Comparison of ENCODE assay signal across 33 mouse cellular contexts in the genomic region with DNA sequence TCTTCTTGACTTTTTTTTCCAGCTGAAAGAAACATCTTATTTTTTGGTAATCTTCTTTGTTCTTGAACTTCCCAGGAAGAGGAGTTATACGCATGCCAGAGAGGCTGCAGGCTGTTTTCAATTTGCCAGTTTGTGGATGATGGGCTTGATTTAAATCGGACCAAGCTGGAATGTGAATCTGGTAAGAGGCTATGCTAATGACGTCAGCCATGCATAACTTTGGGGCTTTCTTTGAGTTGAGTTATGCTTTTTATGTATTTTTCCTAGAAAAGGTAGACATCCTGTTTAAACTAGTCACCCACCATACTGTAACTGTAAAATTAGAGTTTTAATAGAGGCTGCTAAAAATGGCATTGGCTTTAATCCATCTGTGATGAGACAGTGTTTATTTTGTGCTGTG. TPM values are rescaled to one million over a fixed set of nuclear protein-coding genes. Genes with fewer than 3 reads are reported as not detected.
DNase-seq lines count a peak whose midpoint lies in the region; ATAC-seq and TF ChIP-seq lines count a peak whose summit lies in the region.
"Had no signal": no experiment of that assay in that cellular context is flagged by ENCODE, and none has a peak within 500 bp of the region (broad histone marks: within the 10 kb centered on the region; RNA-seq: fewer than 3 reads in every experiment).

No protein-coding gene starts in this region.

- no peaks in the 10 kb centered on the region; the same call in none of the 2 replicates for H3K36me3 ChIP-seq in embryonic facial prominence, embryonic 11.5 days (replicated peaks; ENCODE audit: control insufficient read depth, insufficient read depth, low read depth, low read length)
- peaks cover 13% of the 10 kb centered on the region for H3K36me3 ChIP-seq in stomach, postnatal 0 days (ENCODE audit: control insufficient read depth, insufficient read depth, low read length)

- intact Hi-C loops in left cerebral cortex, postnatal 10 days (cut with DNase I), result loop anchor here (5.0 to 10.0 kb wide), 2 partner anchors 52 to 159 kb away; no protein-coding TSS in a partner anchor

- TF ChIP-seq CTCF in stomach, postnatal 0 days (IDR thresholded peaks at IDR 0.05; ENCODE audit: low read depth), result no peak

- DNase-seq in 3T3-L1 (ENCODE audit: low read depth, low spot score), result peak; percentile 63
- DNase-seq in Muller cell, postnatal 12 days (ENCODE audit: inconsistent ontology term), result peak; percentile 66
- peak; percentile 87 for DNase-seq in embryonic facial prominence, embryonic 11.5 days (ENCODE audit: low spot score)
- peak; percentile 55 for DNase-seq in forelimb bud, embryonic 11.5 days (ENCODE audit: low read depth, low spot score)
- no peak for DNase-seq in thymus, postnatal 0 days (ENCODE audit: low spot score)
- DNase-seq in urinary bladder, postnatal 10 days (ENCODE audit: low spot score), result no peak
- no peak for DNase-seq in stomach, postnatal 0 days (ENCODE audit: low spot score)
- no peak for DNase-seq in left cerebral cortex, postnatal 10 days (ENCODE audit: extremely low spot score in 1 of 2, low spot score in 2 of 2)
- DNase-seq: adrenal gland, postnatal 25 days; cerebellum, adult 8-10 months; cerebellum, postnatal 36 days; gastrocnemius, postnatal 10 days; heart, postnatal 10 days; kidney, adult 9 months; kidney, postnatal 36 days; liver, postnatal 0 days; lung, postnatal 10 days; midbrain, embryonic 14.5 days; right cerebral cortex, postnatal 14 days; thymus, adult 18-20 months had no signal

- no peak overlapping the region for H3K4me3 ChIP-seq in embryonic facial prominence, embryonic 11.5 days (ENCODE audit: low read depth, low read length)
- H3K4me3 ChIP-seq in stomach, postnatal 0 days (ENCODE audit: low read depth, low read length), result no peak overlapping the region
- H3K4me3 ChIP-seq: erythroblast, embryonic 14.5 days; forebrain, embryonic 13.5 days; heart, embryonic 12.5 days; neural tube, embryonic 12.5 days had no signal

- ATAC-seq in embryonic facial prominence, embryonic 11.5 days (replicated peaks; ENCODE audit: insufficient number of reproducible peaks, low FRiP score, low TSS enrichment, low read depth), result no peak
- ATAC-seq in stomach, postnatal 0 days (ENCODE audit: low FRiP score, low TSS enrichment), result no peak
- ATAC-seq: forebrain, embryonic 13.5 days; hindbrain, postnatal 0 days; intestine, embryonic 16.5 days; liver, postnatal 0 days had no signal

- H3K27me3 ChIP-seq in embryonic facial prominence, embryonic 11.5 days (ENCODE audit: control insufficient read depth, insufficient read depth, low read length), result no peaks in the 10 kb centered on the region
- no peaks in the 10 kb centered on the region for H3K27me3 ChIP-seq in stomach, postnatal 0 days (ENCODE audit: control insufficient read depth, insufficient read depth, low read length)
- H3K27me3 ChIP-seq: forebrain, embryonic 13.5 days; heart, embryonic 12.5 days; neural tube, embryonic 12.5 days had no signal

- H3K27ac ChIP-seq in embryonic facial prominence, embryonic 11.5 days (replicated peaks; ENCODE audit: low read depth, low read length), result no peak overlapping the region
- no peak overlapping the region for H3K27ac ChIP-seq in stomach, postnatal 0 days (replicated peaks)
- H3K27ac ChIP-seq: forebrain, embryonic 13.5 days; hindbrain, postnatal 0 days; neural tube, embryonic 12.5 days had no signal

- H3K9me3 ChIP-seq in embryonic facial prominence, embryonic 11.5 days (replicated peaks; ENCODE audit: control insufficient read depth, low read length), result no peaks in the 10 kb centered on the region
- no peaks in the 10 kb centered on the region for H3K9me3 ChIP-seq in stomach, postnatal 0 days (ENCODE audit: control insufficient read depth, low read length)
- H3K9me3 ChIP-seq: forebrain, embryonic 13.5 days; heart, embryonic 12.5 days; neural tube, embryonic 12.5 days had no signal

- H3K4me1 ChIP-seq in embryonic facial prominence, embryonic 11.5 days (ENCODE audit: control insufficient read depth, insufficient read depth, low read length), result no peaks in the 10 kb centered on the region
- no peaks in the 10 kb centered on the region for H3K4me1 ChIP-seq in stomach, postnatal 0 days (replicated peaks; ENCODE audit: control insufficient read depth, insufficient read depth)

- no peak for TF ChIP-seq EP300 in stomach, postnatal 0 days (optimal IDR thresholded peaks at IDR 0.05)

- no peak overlapping the region for H3K4me2 ChIP-seq in embryonic facial prominence, embryonic 11.5 days (ENCODE audit: low read depth, low read length)
- H3K4me2 ChIP-seq in stomach, postnatal 0 days (replicated peaks; ENCODE audit: low read depth), result no peak overlapping the region
- H3K4me2 ChIP-seq: forebrain, embryonic 13.5 days; heart, embryonic 12.5 days; liver, embryonic 11.5 days; neural tube, embryonic 12.5 days had no signal

- 37% methylated on average over 3 of the region's 3 CpGs for WGBS in embryonic facial prominence, embryonic 11.5 days
- WGBS in stomach, postnatal 0 days, result 64% methylated on average over 3 of the region's 3 CpGs

- H3K9ac ChIP-seq in embryonic facial prominence, embryonic 11.5 days (replicated peaks; ENCODE audit: low read length), result no peak overlapping the region
- no peak overlapping the region for H3K9ac ChIP-seq in stomach, postnatal 0 days (ENCODE audit: low read length)
- H3K9ac ChIP-seq: forebrain, embryonic 13.5 days; heart, embryonic 12.5 days; liver, postnatal 0 days; neural tube, embryonic 12.5 days had no signal

RNA-seq across cellular contexts. Expression of a gene that starts 6.8 kb away (rescaled TPM):
- 24.6 and 29.8 TPM in 2 replicates for polyA plus RNA-seq in embryonic facial prominence, embryonic 11.5 days (2014; fragmentation: Nextera tagmentation; extraction: Ambion mirVana)
- polyA plus RNA-seq in thymus, postnatal 0 days (2015; fragmentation: Nextera tagmentation; extraction: Ambion mirVana), result 48.4 and 67.1 TPM in 2 replicates
- 17.5 and 21.2 TPM in 2 replicates for polyA plus RNA-seq in stomach, postnatal 0 days (2015; fragmentation: Nextera tagmentation; extraction: Ambion mirVana)
- total RNA-seq in left cerebral cortex, postnatal 10 days (2021), result 10 to 100 TPM; 18.5 to 22.0 TPM

RNA-seq across cellular contexts. Expression of a gene that starts 7.5 kb away (rescaled TPM):
- polyA plus RNA-seq in embryonic facial prominence, embryonic 11.5 days (2014; fragmentation: Nextera tagmentation; extraction: Ambion mirVana), result 370 and 373 TPM in 2 replicates
- polyA plus RNA-seq in thymus, postnatal 0 days (2015; fragmentation: Nextera tagmentation; extraction: Ambion mirVana), result 373 and 377 TPM in 2 replicates
- polyA plus RNA-seq in stomach, postnatal 0 days (2015; fragmentation: Nextera tagmentation; extraction: Ambion mirVana), result 473 and 483 TPM in 2 replicates
- 100 to 1,000 TPM; 168 to 176 TPM for total RNA-seq in left cerebral cortex, postnatal 10 days (2021)

RNA-seq across cellular contexts. Expression of a gene that starts 23.3 kb away (rescaled TPM):
- polyA plus RNA-seq in embryonic facial prominence, embryonic 11.5 days (2014; fragmentation: Nextera tagmentation; extraction: Ambion mirVana), result not detected in 2 replicates
- 0.19 and 0.38 TPM in 2 replicates for polyA plus RNA-seq in thymus, postnatal 0 days (2015; fragmentation: Nextera tagmentation; extraction: Ambion mirVana)
- polyA plus RNA-seq in stomach, postnatal 0 days (2015; fragmentation: Nextera tagmentation; extraction: Ambion mirVana), result 0.08 TPM in 2 replicates
- not detected for total RNA-seq in left cerebral cortex, postnatal 10 days (2021)
- total RNA-seq: gastrocnemius, postnatal 10 days; granulocyte monocyte progenitor cell, adult 5-6 weeks; heart, postnatal 10 days; hindbrain, postnatal 0 days; left cerebral cortex, postnatal 36 days; megakaryocyte, adult 5-6 weeks had no signal
- polyA plus RNA-seq: brain, embryonic 14.5 days; erythroblast, embryonic 14.5 days; forebrain, embryonic 13.5 days; heart, embryonic 12.5 days; hindbrain, embryonic 11.5 days; hindbrain, postnatal 0 days; intestine, embryonic 16.5 days; liver, embryonic 11.5 days; liver, postnatal 0 days; midbrain, embryonic 14.5 days; neural tube, embryonic 12.5 days; stomach, embryonic 14.5 days had no signal

Comparison
In these comparisons a context has a peak if more than half of its experiments do, and no peak if none do; other contexts are left out.
1. DNase-seq: peak in 3T3-L1 (single experiment), Muller cell, postnatal 12 days (single experiment), embryonic facial prominence, embryonic 11.5 days (single experiment) and forelimb bud, embryonic 11.5 days (single experiment); none in thymus, postnatal 0 days (single experiment), urinary bladder, postnatal 10 days (single experiment), stomach, postnatal 0 days (single experiment) and left cerebral cortex, postnatal 10 days (0 of 2).